Mouse (Mus musculus) left cerebral cortex, adult 6 months (tissue): Measurements from ENCODE around the gene Cdk2ap2. TPM values are rescaled to one million over a fixed set of nuclear protein-coding genes. Genes with fewer than 3 reads are reported as not detected.

ENCODE experiments used
- long read RNA-seq, 2 experiments: library from polyadenylated mRNA; unstranded; transcript quantifications; one replicate each; pipeline ENCODE4 v2.0.0; 2019 to 2020
- polyA plus RNA-seq: library from polyadenylated mRNA; unstranded; fragments of <200 nt; fragmentation: Nextera tagmentation; gene quantifications from 2 replicates; pipeline ENCODE4 v1.2.3, GENCODE M21; 2021

Cdk2ap2 gene
- 52.6 and 68.9 TPM in 2 replicates for polyA plus RNA-seq
- long read RNA-seq, experiment 1, transcript Cdk2ap2-204 (3 exons, 669 nt), result minor isoform, 9 of 67 reads
- long read RNA-seq, experiment 1, transcript Cdk2ap2-201 (4 exons, 1,080 nt), result major isoform, 47 of 67 reads
- long read RNA-seq, experiment 1, partial matches to known transcripts, result 2 of 67 reads
- long read RNA-seq, experiment 1, other reads (novel, unspliced or antisense), result 4 of 67 reads
- long read RNA-seq, experiment 2, transcript Cdk2ap2-205 (4 exons, 843 nt), result minor isoform, 5 of 49 reads
- long read RNA-seq, experiment 2, transcript Cdk2ap2-202 (4 exons, 1,089 nt), result minor isoform, 6 of 49 reads
- long read RNA-seq, experiment 2, transcript Cdk2ap2-201 (4 exons, 1,080 nt), result major isoform, 37 of 49 reads
- long read RNA-seq, experiment 2, partial matches to known transcripts, result 0 of 49 reads
- long read RNA-seq, experiment 2, other reads (novel, unspliced or antisense), result 0 of 49 reads

DNA sequence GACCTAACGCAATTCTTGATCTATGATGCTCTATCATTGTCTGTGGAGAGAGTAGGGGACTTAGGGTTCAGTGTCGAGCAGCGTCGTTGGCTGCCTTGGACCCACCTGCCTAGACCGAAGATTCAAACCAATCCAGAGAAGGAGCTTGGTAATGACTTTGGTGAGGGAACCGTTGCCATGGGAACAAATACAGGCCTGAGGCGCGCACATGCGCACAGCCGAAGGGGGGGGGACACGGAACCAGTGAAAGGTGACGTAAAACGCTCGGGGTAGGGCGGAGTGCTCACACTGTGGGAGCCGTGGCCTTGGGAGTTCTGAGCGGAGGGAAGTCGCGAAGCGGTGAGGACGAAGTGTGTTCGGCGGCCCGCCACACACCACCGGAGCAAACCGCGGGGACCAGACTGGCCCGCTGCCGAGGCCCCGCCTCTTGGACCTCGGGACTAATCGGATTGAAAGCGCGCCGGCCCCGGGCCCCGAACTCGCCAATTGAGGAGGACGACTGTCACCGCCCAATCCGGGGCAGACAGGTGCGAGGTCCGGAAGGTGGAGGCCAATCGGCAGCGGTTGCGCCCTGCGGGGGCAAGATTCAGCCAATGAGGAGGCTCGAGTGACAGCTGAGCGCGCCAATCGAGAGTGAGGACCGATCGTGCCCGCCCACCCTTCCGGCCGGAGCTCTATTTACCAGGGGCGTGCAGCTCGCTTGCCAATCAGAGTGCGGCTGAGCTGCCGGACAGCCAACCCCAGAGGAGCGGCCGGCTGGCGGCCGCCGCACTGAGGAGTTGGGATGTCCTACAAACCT lies at the start of gene Cdk2ap2:
Gene Cdk2ap2 (plus strand): TSS at position 541 of the 799 bp plus-strand sequence.

DNA sequence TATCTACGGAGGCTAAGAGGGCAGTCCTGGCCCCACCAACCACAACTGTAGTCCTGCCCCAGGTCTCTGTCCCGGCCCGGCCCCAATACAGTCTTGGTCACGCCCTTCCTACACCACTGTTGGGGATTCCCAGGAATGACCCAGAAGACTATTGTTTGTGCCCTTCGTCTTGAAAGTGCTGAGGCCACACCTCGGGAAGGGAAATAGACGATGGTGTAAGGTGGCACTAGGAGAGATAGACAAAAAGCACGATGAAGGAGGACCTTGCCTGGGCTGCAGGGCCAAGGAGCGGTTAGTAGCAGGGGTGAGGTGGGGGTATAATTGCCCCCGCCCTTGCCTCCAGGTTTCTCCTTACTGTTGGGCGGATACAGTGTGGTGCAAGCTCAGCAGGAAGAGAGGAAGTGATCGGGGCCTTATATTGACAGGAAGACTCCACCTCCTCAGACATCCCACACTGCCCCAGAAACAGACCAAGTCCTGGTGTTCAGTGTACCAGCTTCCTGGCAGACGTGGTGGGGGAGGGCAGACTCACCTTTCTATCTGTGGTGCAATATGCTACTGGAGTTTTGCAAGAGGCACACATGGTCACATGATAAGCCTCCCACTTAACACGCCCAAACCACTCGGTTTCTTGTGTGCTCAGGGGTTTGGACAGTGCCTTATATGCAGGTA lies 37.8 kb upstream of the Cdk2ap2 start, which contains the start of gene Gstp3:
Gene Gstp3 (minus strand): TSS at position 501 of the 672 bp plus-strand sequence.

DNA sequence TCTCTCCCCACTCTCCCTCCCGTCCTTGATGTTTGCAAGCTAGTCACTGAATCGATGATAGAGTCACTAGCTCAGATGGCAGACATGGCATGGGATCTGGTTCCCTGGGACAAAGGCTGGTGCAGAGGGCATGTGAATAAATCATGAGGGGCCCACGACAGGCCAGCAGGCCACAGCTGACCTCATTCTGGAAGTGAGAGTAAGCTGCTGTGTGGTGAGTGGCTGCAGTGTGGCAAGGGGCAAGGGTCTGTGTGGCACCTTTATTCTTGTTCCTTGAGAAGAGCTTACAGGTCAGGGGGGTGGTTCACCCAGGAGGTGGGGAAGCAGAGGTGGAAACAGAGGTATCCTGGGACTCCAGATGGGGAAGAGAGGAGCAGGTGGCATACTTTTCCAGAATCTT lies 15.6 kb upstream of the Cdk2ap2 start, which contains the start of gene Cabp2:
Gene Cabp2 (plus strand): TSS at position 185 of the 400 bp plus-strand sequence.

DNA sequence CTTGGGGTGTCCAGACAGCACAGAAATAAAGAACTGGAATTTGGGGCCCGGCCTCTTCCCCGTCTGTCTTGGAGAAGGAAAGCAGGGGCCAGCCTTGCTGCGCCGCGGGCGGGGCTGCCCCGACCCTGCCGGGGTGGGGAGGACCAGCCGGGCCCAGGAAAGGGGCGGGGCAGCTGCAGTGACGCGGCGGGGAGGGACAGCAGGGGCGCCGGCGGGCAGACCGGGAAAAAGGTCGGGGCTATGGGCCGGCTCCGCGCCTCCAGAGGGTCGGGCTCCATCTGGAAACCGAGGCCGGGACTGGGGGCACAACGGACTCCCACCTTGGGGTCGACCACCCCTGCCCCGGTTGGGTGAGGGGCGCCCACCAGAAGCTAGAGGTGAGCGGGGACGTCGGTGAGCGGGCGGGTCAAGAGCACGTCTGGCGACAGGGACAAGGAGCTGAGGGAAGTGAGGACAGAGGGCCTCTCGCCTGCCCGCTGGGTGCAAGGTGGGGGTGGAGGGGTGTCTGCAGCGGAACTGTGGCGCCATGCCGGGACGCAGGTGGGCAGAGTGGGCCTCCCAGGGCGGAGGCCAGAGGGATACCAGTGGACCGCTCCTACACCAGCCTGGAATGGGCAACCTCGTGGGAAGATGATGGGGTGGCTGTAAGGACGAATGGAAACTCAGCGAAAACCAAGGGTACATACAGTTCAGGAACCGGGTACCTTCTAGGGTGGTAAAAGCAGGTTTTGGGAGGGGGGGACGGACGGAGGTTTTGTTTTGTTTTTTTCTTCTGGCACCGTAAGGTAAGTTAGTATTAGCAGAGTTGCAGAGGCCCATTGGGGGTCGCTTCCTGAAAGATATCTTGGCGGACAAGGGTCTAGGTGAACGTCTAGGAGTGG lies 3.1 kb downstream of the Cdk2ap2 start, which contains the start of gene Pitpnm1:
Gene Pitpnm1 (plus strand): TSS at position 162 of the 881 bp plus-strand sequence.

DNA sequence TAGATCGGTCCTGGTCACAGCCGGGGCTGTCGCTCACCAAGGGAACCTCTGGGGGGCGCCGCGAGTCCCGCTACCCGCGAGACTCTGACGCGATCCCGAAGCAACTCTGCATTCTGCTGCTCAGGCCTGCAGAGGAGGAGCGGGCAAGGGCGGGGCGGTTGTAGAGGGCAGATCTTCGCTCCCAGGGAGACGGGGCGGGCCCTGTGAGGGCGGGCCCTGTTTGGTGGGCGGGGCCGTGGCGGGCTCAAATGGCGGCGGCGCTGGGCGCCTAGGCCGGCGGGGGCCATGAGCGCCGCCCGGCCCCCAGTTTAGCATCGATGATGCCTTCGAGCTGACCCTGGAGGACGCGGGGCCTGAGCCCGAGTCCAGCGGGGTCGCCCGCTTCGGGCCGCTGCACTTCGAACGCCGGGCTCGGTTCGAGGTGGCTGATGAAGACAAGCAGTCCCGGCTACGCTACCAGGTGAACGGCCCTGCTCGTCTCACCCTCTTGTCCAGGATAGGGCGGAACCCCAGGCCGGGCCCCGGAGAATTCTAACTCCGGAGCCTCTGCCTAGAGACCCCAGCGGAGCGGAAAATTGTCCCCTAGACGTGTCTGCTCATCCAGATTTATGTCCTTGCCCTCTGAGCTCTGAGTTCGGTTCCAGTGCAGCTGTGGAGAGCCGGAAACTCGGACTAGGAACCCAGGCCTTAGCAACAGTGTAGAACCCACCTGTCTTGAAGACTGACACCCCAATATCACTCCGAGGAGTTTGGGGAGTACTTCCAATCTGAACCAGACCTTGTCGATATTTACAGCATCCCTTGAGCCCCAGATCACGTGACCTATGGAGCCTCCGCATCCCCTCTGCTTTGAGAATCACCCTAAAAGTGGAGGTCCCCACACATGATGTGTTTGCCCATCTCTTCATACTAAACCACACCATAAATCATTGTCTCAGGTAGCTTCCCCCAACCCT lies 29.0 kb downstream of the Cdk2ap2 start, which contains the start of gene Aip:
Gene Aip (minus strand): TSS at position 118 of the 956 bp plus-strand sequence.

DNA sequence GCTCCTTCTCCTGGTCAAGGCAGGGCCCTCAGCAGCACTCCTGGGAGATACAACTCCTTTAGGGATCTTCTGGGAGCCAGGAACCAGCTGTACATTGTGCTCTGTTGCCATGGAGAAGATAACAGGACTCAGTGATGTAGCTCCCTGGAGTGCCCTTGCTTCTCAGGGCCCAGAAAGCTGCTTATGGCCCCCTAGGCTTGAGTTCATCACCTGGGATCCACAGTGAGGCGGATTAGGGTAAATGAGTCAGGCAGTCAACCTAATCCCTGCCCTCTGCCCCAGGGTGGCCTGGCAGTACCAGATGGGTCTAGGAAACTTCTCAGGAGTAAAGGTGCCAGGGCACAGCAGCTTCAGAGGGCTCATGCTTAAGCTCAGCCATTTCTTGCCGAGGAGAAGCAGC lies 42.5 kb downstream of the Cdk2ap2 start, which contains the start of gene Gpr152:
Gene Gpr152 (plus strand): TSS at position 342 of the 400 bp plus-strand sequence.

DNA sequence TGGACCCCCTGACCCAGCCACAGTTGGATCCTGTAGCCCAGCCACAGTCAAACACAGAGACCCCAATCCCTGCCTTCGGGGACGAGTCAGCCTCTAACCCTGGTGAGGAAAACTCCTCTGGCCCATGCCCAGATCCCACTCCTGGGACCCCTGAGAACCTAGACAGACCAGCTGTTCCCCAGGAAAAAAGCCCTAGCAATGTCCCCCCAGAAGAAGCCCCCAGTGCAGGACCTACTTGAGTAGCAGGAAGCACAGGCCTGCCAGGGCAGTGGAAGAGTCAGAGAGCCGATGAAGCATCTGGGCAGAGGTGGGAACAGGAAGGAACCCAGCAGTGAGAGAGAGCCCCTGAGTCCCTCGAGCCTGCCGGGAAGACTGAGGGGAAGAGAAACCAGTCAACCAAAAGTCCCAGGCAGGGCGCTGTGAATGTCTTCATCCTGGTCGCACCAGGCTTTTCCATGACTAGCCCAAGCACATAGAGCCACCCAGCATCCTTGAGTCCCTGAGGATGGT lies 46.8 kb downstream of the Cdk2ap2 start, which contains the start of gene Cabp4:
Gene Cabp4 (minus strand): TSS at position 275 of the 510 bp plus-strand sequence.

DNA sequence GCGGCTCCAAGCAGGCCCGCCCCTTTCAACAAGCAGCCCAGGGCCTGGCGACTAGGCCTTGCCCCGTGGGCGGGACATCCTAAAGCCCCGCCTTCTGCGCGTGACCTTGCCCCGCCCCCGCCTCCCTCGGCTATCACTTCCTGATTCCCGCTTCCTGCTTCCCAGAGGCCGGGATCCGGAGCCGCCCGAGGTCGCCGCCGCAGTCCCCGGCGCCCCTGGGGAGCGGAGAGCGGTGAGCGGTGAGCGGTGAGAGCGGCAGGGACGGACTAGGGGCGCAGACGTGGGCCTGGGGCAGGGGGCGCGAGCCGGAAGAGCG lies 51.5 kb downstream of the Cdk2ap2 start, which contains the start of gene Coro1b:
Gene Coro1b (plus strand): TSS at position 129 of the 316 bp plus-strand sequence.

Other genes starting within 250 kb of the Cdk2ap2 start
- 15.9 and 22.7 TPM in 2 replicates for gene Chka, start 245.4 kb upstream of the Cdk2ap2 start, polyA plus RNA-seq
- 3.1 and 3.9 TPM in 2 replicates for gene Tcirg1, start 190.0 kb upstream of the Cdk2ap2 start, polyA plus RNA-seq
- gene Ndufs8, start 184.4 kb upstream of the Cdk2ap2 start, polyA plus RNA-seq, result 579 and 589 TPM in 2 replicates
- gene Aldh3b1, start 167.4 kb upstream of the Cdk2ap2 start, polyA plus RNA-seq, result 6.4 and 6.9 TPM in 2 replicates
- 20.5 and 23.3 TPM in 2 replicates for gene Unc93b1, start 162.0 kb upstream of the Cdk2ap2 start, polyA plus RNA-seq
- 0.13 TPM in 1 of 2 replicates, not detected in the other for gene Aldh3b3, start 138.5 kb upstream of the Cdk2ap2 start, polyA plus RNA-seq
- gene Aldh3b2, start 124.9 kb upstream of the Cdk2ap2 start, polyA plus RNA-seq, result 2.0 and 2.7 TPM in 2 replicates
- 3.2 and 3.9 TPM in 2 replicates for gene Acy3, start 110.6 kb upstream of the Cdk2ap2 start, polyA plus RNA-seq
- gene Tbx10, start 104.4 kb upstream of the Cdk2ap2 start, polyA plus RNA-seq, result not detected in 2 replicates
- gene Nudt8, start 96.6 kb upstream of the Cdk2ap2 start, polyA plus RNA-seq, result 21.4 and 23.0 TPM in 2 replicates
- 0.13 and 0.21 TPM in 2 replicates for gene Gm49405, start 96.6 kb upstream of the Cdk2ap2 start, polyA plus RNA-seq
- 2.1 and 3.3 TPM in 2 replicates for gene Doc2g, start 93.9 kb upstream of the Cdk2ap2 start, polyA plus RNA-seq
- gene Ndufv1, start 84.4 kb upstream of the Cdk2ap2 start, polyA plus RNA-seq, result 400 and 516 TPM in 2 replicates
- 1,005 and 1,067 TPM in 2 replicates for gene Gstp1, start 59.2 kb upstream of the Cdk2ap2 start, polyA plus RNA-seq
- 2.2 and 7.2 TPM in 2 replicates for gene Gstp2, start 51.2 kb upstream of the Cdk2ap2 start, polyA plus RNA-seq
- not detected in 2 replicates for gene Gstp3, start 37.6 kb upstream of the Cdk2ap2 start, polyA plus RNA-seq
- not detected in 2 replicates for gene Cabp2, start 15.6 kb upstream of the Cdk2ap2 start, polyA plus RNA-seq
- 53.9 and 65.8 TPM in 2 replicates for gene Pitpnm1, start 2.8 kb downstream of the Cdk2ap2 start, polyA plus RNA-seq
- gene Aip, start 28.7 kb downstream of the Cdk2ap2 start, polyA plus RNA-seq, result 168 and 240 TPM in 2 replicates
- not detected in 2 replicates for gene Gpr152, start 42.6 kb downstream of the Cdk2ap2 start, polyA plus RNA-seq
- 0.06 and 0.11 TPM in 2 replicates for gene Cabp4, start 46.9 kb downstream of the Cdk2ap2 start, polyA plus RNA-seq
- gene Coro1b, start 51.4 kb downstream of the Cdk2ap2 start, polyA plus RNA-seq, result 87.0 and 103 TPM in 2 replicates
- gene Ptprcap, start 56.4 kb downstream of the Cdk2ap2 start, polyA plus RNA-seq, result 0.72 and 1.4 TPM in 2 replicates
- 11.8 and 16.7 TPM in 2 replicates for gene Rps6kb2, start 66.2 kb downstream of the Cdk2ap2 start, polyA plus RNA-seq
- gene Carns1, start 78.3 kb downstream of the Cdk2ap2 start, polyA plus RNA-seq, result 4.2 and 4.3 TPM in 2 replicates
- gene Tbc1d10c, start 94.1 kb downstream of the Cdk2ap2 start, polyA plus RNA-seq, result 0.51 and 0.69 TPM in 2 replicates
- 387 and 460 TPM in 2 replicates for gene Ppp1ca, start 94.9 kb downstream of the Cdk2ap2 start, polyA plus RNA-seq
- gene Rad9a, start 104.5 kb downstream of the Cdk2ap2 start, polyA plus RNA-seq, result 6.8 and 7.0 TPM in 2 replicates
- 0.19 and 0.76 TPM in 2 replicates for gene Clcf1, start 117.1 kb downstream of the Cdk2ap2 start, polyA plus RNA-seq
- not detected in 2 replicates for gene AC109138.7, start 117.2 kb downstream of the Cdk2ap2 start, polyA plus RNA-seq
- gene Pold4, start 134.7 kb downstream of the Cdk2ap2 start, polyA plus RNA-seq, result 31.3 and 44.7 TPM in 2 replicates
- gene Ssh3, start 172.0 kb downstream of the Cdk2ap2 start, polyA plus RNA-seq, result 5.3 and 7.5 TPM in 2 replicates
- gene Ankrd13d, start 186.0 kb downstream of the Cdk2ap2 start, polyA plus RNA-seq, result 54.6 and 59.2 TPM in 2 replicates
- gene Grk2, start 209.0 kb downstream of the Cdk2ap2 start, polyA plus RNA-seq, result 62.5 and 70.5 TPM in 2 replicates